Mouse (Mus musculus) liver, embryonic 12.5 days (tissue): ENCODE measurements around the gene Dlgap3. TPM values are rescaled to one million over a fixed set of nuclear protein-coding genes. Genes with fewer than 3 reads are reported as not detected.

Experiments
- ATAC-seq: fragments of 200-750 bp; cut with Nextera tagmentation; 2 replicates; pipeline ENCODE4 v1.8.0; 2017; ENCODE audit warnings: moderate number of reproducible peaks, mild to moderate bottlenecking, moderate library complexity
- H3K27ac ChIP-seq: fragments of 300-500 bp; sonication (generic); 2 replicates; pipeline ENCODE4 v1.5.1; 2016; ENCODE audit warnings: mild to moderate bottlenecking
- H3K27me3 ChIP-seq: fragments of 300-500 bp; sonication (generic); replicated peaks from 2 replicates; pipeline ENCODE4 v1.6.1; 2016; ENCODE audit warnings: mild to moderate bottlenecking, moderate library complexity
- H3K36me3 ChIP-seq: fragments of 300-500 bp; sonication (generic); 2 replicates; pipeline ENCODE4 v1.6.1; 2016; ENCODE audit warnings: mild to moderate bottlenecking, moderate library complexity
- H3K4me1 ChIP-seq: fragments of 300-500 bp; sonication (generic); 2 replicates; pipeline ENCODE4 v1.6.1; 2016
- H3K4me2 ChIP-seq: fragments of 300-500 bp; sonication (generic); 2 replicates; pipeline ENCODE4 v1.6.1; 2016; ENCODE audit warnings: mild to moderate bottlenecking, moderate library complexity
- H3K4me3 ChIP-seq: fragments of 300-500 bp; sonication (generic); 2 replicates; pipeline ENCODE4 v1.5.1; 2016; ENCODE audit warnings: mild to moderate bottlenecking, moderate library complexity
- H3K9ac ChIP-seq: fragments of 300-500 bp; sonication (generic); 2 replicates; pipeline ENCODE4 v1.6.1; 2016; ENCODE audit warnings: mild to moderate bottlenecking, moderate library complexity
- H3K9me3 ChIP-seq: fragments of 300-500 bp; sonication (generic); replicated peaks from 2 replicates; pipeline ENCODE4 v1.6.1; 2016; ENCODE audit warnings: mild to moderate bottlenecking, moderate library complexity
- WGBS: fragments of 180-500 bp; shearing (Covaris S2); methylation state at CpG from one replicate; pipeline ENCODE4 v1.1.7; 2016; ENCODE audit not compliant: insufficient replicate concordance; 5-methylcytosine and 5-hydroxymethylcytosine counted together
- polyA plus RNA-seq: library from polyadenylated mRNA; unstranded; fragments of >200 nt; fragmentation: Nextera tagmentation; extraction: Ambion mirVana; gene quantifications from 2 replicates; pipeline ENCODE4 v1.2.1, GENCODE M21; 2016

Gene Dlgap3
- 0.33 and 0.55 TPM in 2 replicates for polyA plus RNA-seq

DNA sequence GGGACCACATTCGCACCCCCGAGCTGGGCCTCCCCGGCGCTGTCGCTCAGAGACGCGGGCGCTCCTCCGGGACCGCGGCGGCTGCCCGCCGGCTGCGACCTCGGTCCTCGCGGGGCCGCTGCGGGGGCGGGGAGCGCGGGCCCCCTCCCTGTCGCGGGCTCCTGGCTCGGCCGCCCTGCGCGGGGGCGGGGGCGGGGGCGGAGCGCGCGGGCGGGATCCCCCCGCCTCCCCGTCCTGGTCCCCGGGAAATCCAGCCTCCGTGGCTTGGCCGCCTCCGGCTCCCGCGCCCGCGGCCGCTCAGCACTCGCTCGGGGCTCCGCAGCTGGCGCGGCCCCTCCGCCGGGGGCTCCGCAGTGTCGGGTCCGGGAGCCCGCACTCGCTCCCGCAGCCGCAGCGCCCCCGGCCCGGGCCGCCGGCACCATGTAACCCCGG lies at the start of gene Dlgap3:
Gene Dlgap3 (plus strand): TSS at position 291 of the 432 bp plus-strand sequence.
- no peaks in the 10 kb centered on the region for H3K9me3 ChIP-seq
- no peaks in the 10 kb centered on the region for H3K36me3 ChIP-seq
- 1% methylated on average over 42 of the region's 67 CpGs for WGBS
- no peak within 1 kb of the TSS for H3K27ac ChIP-seq
- peaks cover 15% of the 10 kb centered on the region for H3K4me1 ChIP-seq
- H3K4me2 ChIP-seq: peak within 1 kb of the TSS; percentile 77
- peak within 1 kb of the TSS; percentile 59 for H3K4me3 ChIP-seq
- peak within 1 kb of the TSS; percentile 35 for H3K9ac ChIP-seq
- H3K27me3 ChIP-seq: peaks cover 87% of the 10 kb centered on the region
- ATAC-seq: peak; percentile 45

DNA sequence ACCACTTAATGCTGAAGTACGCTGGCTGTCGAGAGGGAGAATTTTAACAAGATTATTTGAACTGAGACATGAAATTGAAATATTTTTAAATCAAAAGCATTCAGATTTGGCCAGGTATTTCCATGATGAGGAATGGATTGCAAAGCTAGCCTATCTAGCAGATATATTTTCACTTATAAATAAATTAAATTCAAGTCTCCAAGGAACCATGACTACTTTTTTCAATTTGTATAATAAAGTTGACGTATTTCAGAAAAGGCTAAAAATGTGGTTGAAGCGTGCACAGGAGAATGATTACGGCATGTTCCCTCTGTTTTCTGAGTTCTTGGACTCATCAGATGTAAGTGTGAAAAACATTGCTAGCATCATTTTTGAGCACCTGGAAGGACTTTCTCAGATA lies 45.6 kb upstream of the Dlgap3 start, which contains the start of gene Tmem35b:
Gene Tmem35b (plus strand): TSS at position 301 of the 400 bp plus-strand sequence.
- Histone ChIP-seq H3K4me3 (no peak within 1 kb of the TSS), H3K27ac (no peak within 1 kb of the TSS), H3K4me1 (peaks cover 17% of the 10 kb centered on the region), H3K9ac (no peak within 1 kb of the TSS), H3K27me3 (no peaks in the 10 kb centered on the region), H3K36me3 (0 out of 2 replicates have a peak, but pooled peaks cover 3% of the 10 kb centered on the region), H3K9me3 (no peaks in the 10 kb centered on the region), H3K4me2 (no peak within 1 kb of the TSS)
- WGBS: 85% methylated on average over 5 of the region's 5 CpGs
- ATAC-seq: no peak

DNA sequence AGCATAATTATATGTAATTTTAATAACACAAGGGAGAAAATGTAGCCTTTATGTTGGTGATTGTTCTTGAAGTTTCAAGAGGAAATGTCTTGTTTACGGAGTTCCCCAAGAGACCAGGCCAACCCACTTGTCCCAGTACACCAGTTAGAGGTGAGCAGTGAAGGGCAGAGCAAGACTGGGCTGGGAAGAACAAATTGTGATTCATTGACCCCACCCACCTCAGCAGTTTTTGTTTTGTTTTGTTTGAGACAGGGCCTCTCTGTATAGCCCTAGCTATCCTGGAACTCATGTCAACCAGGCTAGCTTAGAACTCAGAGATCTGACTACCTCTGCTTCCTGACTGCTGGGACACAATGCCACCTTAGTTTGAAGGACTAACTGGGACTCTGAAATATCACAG lies 44.7 kb upstream of the Dlgap3 start:
- Histone ChIP-seq H3K27me3 (no peaks in the 10 kb centered on the region), H3K9me3 (no peaks in the 10 kb centered on the region), H3K4me1 (peaks cover 17% of the 10 kb centered on the region), H3K36me3 (peaks cover 4% of the 10 kb centered on the region; the same call in 1 of the 2 replicates), H3K4me2 (no peak overlapping the region), H3K4me3 (no peak overlapping the region), H3K9ac (no peak overlapping the region), H3K27ac (no peak overlapping the region)
- 83% methylated on average over 1 of the region's 1 CpGs for WGBS
- ATAC-seq: no peak

DNA sequence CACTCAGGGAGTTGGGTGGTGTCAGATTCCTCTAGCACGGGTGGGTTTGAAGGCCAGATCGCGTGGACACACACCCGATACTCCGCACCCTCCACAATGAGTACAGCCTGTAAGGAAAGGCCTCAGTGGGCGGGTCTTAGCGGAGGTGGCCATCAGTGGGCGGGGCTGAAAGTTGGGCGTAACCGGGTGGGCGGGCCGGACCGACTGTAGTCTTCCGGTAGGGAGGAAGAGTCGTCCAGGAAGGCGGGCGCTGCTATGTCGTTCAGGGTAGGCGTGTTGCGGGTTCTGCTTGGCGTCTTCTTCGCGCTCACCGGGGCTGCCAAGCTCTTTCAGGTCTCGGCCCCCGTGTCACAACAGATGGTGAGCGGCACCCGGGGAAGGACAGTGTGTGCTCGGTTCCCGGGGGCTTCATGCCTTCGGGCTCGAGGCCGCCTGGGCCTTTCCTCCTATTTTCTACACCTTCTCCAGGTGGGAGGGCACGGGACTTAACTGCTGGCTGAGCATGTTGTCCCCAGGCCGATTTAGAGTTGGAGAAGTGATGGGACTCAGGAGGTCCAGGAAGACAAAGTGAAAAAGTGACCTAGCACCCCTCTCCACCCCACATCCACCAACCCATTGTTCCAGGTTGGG lies 43.1 kb upstream of the Dlgap3 start:
- peaks cover 17% of the 10 kb centered on the region for H3K4me1 ChIP-seq
- H3K27ac ChIP-seq: peak overlapping the region; percentile 50
- peak overlapping the region; percentile 78 for H3K9ac ChIP-seq
- H3K27me3 ChIP-seq: no peaks in the 10 kb centered on the region
- H3K36me3 ChIP-seq: peaks cover 5% of the 10 kb centered on the region; the same call in 1 of the 2 replicates
- peak; percentile 99 for ATAC-seq
- no peaks in the 10 kb centered on the region for H3K9me3 ChIP-seq
- peak overlapping the region; percentile 91 for H3K4me2 ChIP-seq
- peak overlapping the region; percentile 66 for H3K4me3 ChIP-seq
- 1% methylated on average over 35 of the region's 35 CpGs for WGBS

DNA sequence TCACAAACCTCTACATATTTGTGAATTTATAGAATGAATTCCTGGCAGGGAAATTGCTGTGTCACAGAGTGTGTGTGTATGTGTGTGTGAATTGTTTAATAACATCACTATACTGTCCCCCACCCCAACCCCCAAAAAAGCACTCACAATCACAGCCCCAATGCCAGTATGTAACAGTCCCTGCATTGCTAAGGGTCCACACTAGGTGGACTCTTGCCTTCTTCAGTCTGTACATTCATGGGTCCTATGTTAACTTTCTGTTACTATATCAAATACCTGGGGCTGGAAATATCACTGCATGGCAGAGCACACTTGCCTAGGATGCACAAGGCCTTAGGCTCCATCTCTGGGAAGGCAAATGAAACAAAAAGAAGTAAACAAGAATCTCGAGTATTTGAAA lies 34.3 kb upstream of the Dlgap3 start:
- Histone ChIP-seq H3K4me2 (no peak overlapping the region), H3K36me3 (no peaks in the 10 kb centered on the region), H3K27me3 (0 out of 2 replicates have a peak, but pooled peaks cover 5% of the 10 kb centered on the region), H3K9ac (no peak overlapping the region), H3K4me1 (no peaks in the 10 kb centered on the region), H3K27ac (no peak overlapping the region), H3K4me3 (no peak overlapping the region), H3K9me3 (no peaks in the 10 kb centered on the region)
- WGBS: 21% methylated on average over 1 of the region's 1 CpGs
- ATAC-seq: no peak

DNA sequence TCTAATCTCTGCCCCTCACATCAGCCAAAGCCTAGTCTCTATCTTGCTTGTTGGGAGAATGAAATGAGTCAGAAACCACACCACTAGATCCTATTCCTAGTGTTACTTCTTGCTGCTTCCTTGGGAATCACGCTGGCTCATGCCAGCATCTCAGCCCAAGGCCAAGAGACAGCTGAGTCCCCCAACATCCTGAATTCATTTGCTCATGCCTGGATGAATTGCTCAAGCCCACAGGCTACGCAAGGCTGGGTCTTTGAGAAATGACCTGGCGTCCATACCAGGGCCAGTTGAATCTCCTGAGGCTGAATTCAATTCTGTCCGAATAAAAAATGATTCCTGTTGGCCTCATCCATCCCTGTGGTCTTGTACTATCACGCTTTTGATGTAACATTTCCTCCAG lies 31.4 kb upstream of the Dlgap3 start:
- Histone ChIP-seq H3K27me3 (0 out of 2 replicates have a peak, but pooled peaks cover 2% of the 10 kb centered on the region), H3K4me1 (no peaks in the 10 kb centered on the region), H3K4me2 (no peak overlapping the region), H3K9ac (no peak overlapping the region), H3K4me3 (no peak overlapping the region), H3K36me3 (no peaks in the 10 kb centered on the region), H3K27ac (no peak overlapping the region), H3K9me3 (no peaks in the 10 kb centered on the region)
- 61% methylated on average over 5 of the region's 5 CpGs for WGBS
- ATAC-seq: no peak

DNA sequence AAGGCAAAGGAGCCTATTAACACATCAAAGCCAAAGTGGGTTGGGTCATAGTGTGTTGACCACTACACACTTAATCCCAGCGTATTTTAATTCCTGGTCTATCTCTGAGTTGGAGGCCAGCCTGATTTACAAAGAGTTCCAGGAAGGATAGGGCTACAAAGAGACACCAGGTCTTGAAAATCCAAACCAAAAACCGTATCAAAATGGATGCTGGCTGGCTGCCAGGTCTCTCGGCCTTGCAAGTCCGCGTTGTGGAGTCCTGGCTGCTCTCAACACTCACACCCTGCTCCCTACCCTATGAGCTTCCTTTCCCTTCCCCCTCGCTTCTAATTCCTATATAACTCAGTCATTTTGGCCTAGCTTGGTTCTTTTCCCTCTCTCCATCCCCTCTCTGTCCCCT lies 30.5 kb upstream of the Dlgap3 start:
- WGBS: 48% methylated on average over 6 of the region's 6 CpGs
- no peak overlapping the region for H3K27ac ChIP-seq
- ATAC-seq: no peak
- no peaks in the 10 kb centered on the region for H3K36me3 ChIP-seq
- no peaks in the 10 kb centered on the region for H3K27me3 ChIP-seq
- H3K9ac ChIP-seq: no peak overlapping the region
- no peak overlapping the region for H3K4me3 ChIP-seq
- H3K4me1 ChIP-seq: no peaks in the 10 kb centered on the region
- H3K4me2 ChIP-seq: no peak overlapping the region
- no peaks in the 10 kb centered on the region for H3K9me3 ChIP-seq

DNA sequence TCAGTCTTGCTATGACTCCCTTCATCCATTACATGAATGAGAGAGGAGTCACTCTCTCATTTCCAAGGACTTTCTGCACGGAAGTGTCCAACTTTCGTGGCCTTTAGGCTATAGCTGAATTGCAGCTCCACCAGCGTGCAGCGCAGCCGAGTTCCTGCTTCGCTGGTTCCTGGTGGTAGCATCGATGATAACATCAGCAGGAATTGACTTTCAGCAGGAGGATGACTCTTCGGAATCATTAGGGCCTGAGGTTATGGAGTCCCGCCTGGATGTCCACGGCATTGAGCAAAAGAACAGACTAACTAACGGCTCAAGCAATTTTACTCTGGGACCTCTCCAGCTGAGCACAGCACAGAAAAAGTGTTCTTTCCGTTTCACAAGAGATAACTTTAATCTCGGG lies 19.0 kb upstream of the Dlgap3 start:
- no peak overlapping the region for H3K27ac ChIP-seq
- WGBS: 63% methylated on average over 13 of the region's 13 CpGs
- ATAC-seq: no peak
- no peaks in the 10 kb centered on the region for H3K4me1 ChIP-seq
- no peak overlapping the region for H3K4me3 ChIP-seq
- no peaks in the 10 kb centered on the region for H3K27me3 ChIP-seq
- no peaks in the 10 kb centered on the region for H3K9me3 ChIP-seq
- H3K9ac ChIP-seq: no peak overlapping the region
- no peaks in the 10 kb centered on the region for H3K36me3 ChIP-seq
- no peak overlapping the region for H3K4me2 ChIP-seq

DNA sequence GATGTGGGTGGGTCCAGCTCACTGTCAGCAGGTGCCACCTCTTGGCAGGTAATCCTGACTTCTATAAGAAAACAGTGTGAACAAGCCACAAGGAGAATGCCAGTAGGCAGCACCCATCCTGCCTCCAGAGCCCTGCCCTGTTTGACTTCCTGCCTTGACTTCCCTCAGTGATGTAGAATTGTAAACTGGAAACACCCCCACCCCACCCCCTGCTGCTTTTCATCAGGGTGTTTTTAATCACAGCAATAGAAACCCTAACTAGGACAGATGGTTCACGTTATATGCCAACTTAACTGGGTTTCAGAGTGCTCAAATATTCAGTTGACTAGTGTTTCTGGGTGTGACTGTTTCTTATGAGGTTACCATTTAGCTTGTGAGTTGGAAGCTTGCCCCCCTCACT lies 15.7 kb upstream of the Dlgap3 start:
- no peak for ATAC-seq
- Histone ChIP-seq H3K4me2 (no peak overlapping the region), H3K9me3 (no peaks in the 10 kb centered on the region), H3K4me3 (no peak overlapping the region), H3K9ac (no peak overlapping the region), H3K27ac (no peak overlapping the region), H3K27me3 (no peaks in the 10 kb centered on the region), H3K4me1 (no peaks in the 10 kb centered on the region), H3K36me3 (no peaks in the 10 kb centered on the region)
- 37% methylated on average over 1 of the region's 1 CpGs for WGBS

DNA sequence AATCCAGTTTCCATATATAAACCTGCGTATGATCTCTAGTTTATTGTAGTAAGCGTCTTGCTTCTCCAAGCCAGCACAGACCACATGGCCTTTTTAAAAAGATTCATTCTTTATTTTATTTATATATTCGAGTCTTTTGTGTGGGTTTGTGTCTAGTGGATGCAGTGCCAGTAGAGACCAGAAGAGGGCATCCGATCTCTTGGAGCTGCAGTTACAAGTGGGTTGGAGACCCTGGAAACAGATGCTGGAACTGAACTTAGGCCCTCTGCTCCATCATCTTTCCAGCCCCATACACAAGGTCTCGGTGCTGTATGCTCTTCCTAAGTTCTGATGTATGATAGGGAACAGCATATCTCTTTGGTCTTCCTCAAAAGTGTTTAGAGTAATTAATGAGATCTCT lies 13.2 kb upstream of the Dlgap3 start:
- H3K4me1 ChIP-seq: no peaks in the 10 kb centered on the region
- no peak overlapping the region for H3K9ac ChIP-seq
- no peak for ATAC-seq
- H3K4me2 ChIP-seq: no peak overlapping the region
- H3K4me3 ChIP-seq: no peak overlapping the region
- H3K36me3 ChIP-seq: no peaks in the 10 kb centered on the region
- no peak overlapping the region for H3K27ac ChIP-seq
- H3K27me3 ChIP-seq: no peaks in the 10 kb centered on the region
- WGBS: 44% methylated on average over 5 of the region's 5 CpGs
- no peaks in the 10 kb centered on the region for H3K9me3 ChIP-seq

DNA sequence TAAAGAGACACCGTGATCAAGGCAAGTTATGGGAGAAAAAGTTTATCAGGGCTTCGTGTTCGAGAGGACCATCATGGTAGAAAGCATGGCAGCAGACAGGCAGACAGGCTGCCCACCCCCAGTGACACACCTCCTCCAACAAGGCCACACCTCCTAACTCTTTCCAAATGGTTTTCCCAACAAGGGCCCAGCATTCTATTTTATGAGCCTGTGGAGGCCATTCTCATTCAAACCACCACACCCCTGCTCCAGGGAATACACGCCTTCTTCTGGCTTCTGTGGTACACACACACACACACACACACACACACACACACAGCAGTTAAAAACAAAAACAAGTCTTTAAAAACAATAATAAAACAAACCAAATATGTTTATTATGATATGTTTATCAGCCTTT lies 11.3 kb upstream of the Dlgap3 start:
- Histone ChIP-seq H3K9ac (no peak overlapping the region), H3K36me3 (no peaks in the 10 kb centered on the region), H3K4me2 (no peak overlapping the region), H3K4me1 (no peaks in the 10 kb centered on the region), H3K9me3 (no peaks in the 10 kb centered on the region), H3K4me3 (no peak overlapping the region), H3K27ac (no peak overlapping the region), H3K27me3 (no peaks in the 10 kb centered on the region)
- WGBS: 57% methylated on average over 4 of the region's 4 CpGs
- ATAC-seq: no peak

DNA sequence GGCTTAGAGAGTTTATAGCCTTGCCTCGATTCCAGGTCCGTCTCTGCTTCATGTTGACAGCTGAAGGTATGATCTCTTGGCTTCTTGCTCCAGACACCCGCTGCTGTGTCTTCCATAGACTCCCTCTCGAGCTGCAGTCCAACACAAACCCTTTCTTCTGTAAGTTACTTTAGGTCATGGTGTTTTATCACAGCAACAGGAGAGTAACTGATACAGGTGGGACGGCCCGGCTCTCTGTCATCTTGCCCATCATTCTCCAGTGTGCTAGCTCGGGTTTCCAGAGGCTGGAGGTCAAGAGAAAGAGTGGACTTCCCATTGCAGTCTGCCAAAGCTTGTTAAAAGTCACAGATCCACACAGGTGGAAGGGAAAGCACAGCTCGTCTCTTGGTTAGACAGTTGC lies 5.1 kb upstream of the Dlgap3 start:
- H3K27me3 ChIP-seq: peaks cover 44% of the 10 kb centered on the region
- 56% methylated on average over 8 of the region's 8 CpGs for WGBS
- H3K4me1 ChIP-seq: peaks cover 9% of the 10 kb centered on the region
- no peak overlapping the region for H3K4me2 ChIP-seq
- H3K9ac ChIP-seq: no peak overlapping the region
- H3K36me3 ChIP-seq: no peaks in the 10 kb centered on the region
- no peak overlapping the region for H3K4me3 ChIP-seq
- no peak overlapping the region for H3K27ac ChIP-seq
- no peaks in the 10 kb centered on the region for H3K9me3 ChIP-seq
- no peak for ATAC-seq

DNA sequence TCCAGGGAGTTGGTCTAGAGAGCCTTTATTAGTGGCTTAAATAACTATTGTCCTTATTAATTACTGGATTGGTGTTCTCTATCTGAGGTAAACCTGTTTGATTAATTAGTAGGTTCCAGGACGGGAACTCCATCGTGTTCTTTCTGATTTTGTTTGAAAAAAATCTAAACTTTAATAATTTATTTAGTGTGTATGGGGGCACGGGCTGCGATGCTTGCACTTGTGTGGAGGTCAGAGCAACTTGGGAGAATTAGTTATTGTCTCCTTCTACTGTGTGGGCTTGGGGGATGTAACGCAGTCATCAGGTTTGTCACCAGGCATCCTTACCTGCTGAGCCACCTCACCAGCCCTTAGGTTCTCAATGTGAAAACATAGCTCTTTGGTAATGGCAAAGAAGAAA lies 1.9 kb upstream of the Dlgap3 start:
- WGBS: 57% methylated on average over 5 of the region's 5 CpGs
- Histone ChIP-seq H3K9ac (no peak overlapping the region), H3K36me3 (no peaks in the 10 kb centered on the region), H3K4me3 (no peak overlapping the region), H3K27me3 (peaks cover 76% of the 10 kb centered on the region), H3K4me1 (peaks cover 15% of the 10 kb centered on the region), H3K27ac (no peak overlapping the region), H3K4me2 (no peak overlapping the region), H3K9me3 (no peaks in the 10 kb centered on the region)
- ATAC-seq: no peak
